Mouse (Mus musculus): ENCODE results near the gene Plekhh2. TPM values are rescaled to one million over a fixed set of nuclear protein-coding genes. Genes with fewer than 3 reads are reported as not detected.

Gene Plekhh2
- polyA plus RNA-seq, 2 experiments, result 0.22 to 0.37 TPM

- 64% methylated on average over 4 of the region's 4 CpGs for WGBS (ENCODE audit: insufficient replicate concordance)
- no peak for ATAC-seq (ENCODE audit: insufficient read depth)
These were observed 33.4 kb upstream of the Plekhh2 start for GRCm38 (mm10) chr17:84478276-84478675.

DNA sequence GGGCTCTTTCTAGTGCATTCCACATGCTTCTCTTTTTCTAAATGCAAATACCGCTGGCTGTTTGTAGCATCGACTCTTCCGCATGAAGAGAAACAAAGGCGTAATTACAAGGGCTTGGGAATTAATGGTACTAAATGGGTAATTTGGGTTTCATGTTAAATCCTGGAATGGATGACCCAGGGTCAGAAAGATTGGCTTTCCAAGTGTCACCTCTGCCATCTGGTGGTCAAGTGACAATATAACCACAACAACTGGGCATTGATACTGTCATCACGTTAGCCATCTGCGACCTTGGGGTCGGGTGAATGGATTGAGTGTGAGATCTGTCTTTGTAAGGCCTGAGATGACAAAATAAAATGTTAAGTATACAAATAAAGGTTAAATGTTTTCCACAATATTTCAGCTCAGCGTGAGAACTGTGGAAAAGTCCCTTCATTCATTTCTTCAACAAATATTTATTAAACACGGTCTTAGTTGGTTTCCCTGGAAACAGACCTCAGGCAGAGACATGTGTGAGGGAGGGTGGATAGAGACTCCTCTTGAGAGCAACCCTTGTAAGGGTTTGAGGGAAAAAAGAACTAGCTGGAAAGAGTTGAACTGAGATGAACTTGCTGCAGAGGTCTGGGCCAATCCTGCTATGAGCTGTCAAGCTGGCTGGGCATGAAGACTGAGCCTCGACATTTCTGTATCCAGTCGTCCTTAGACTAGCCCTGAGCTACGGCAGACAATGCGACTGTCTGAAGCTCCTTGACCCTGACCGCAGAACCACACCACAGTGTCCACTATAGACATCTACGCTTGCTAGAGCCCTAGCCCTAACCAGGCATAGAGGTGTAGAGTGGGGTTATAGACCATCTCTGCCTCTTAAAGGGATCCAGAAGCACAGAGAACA, 31.0 kb upstream of the Plekhh2 start:
- Histone ChIP-seq H3K4me3 (ENCODE audit: insufficient read depth in 1 of 2, low read depth in 2 of 2, low read length in 2 of 2) (no peak overlapping the region), H3K27ac (no peak overlapping the region), H3K27me3 (ENCODE audit: control insufficient read depth, insufficient read depth, low read length) (no peaks in the 10 kb centered on the region), H3K9me3 (ENCODE audit: control insufficient read depth, low read length) (no peaks in the 10 kb centered on the region), H3K9ac (replicated peaks) (no peak overlapping the region), H3K4me1 (replicated peaks; ENCODE audit: control insufficient read depth in 2 of 2, insufficient read depth in 2 of 2, low read length in 1 of 2) (no peaks in the 10 kb centered on the region), H3K36me3 (replicated peaks; ENCODE audit: control insufficient read depth, insufficient read depth, low read depth) (no peaks in the 10 kb centered on the region), H3K4me2 (ENCODE audit: low read depth) (no peak overlapping the region)
- peak; percentile 3 to 16 (median 4) for DNase-seq (ENCODE audit: low read depth in 3 of 3, low spot score in 3 of 3)
- WGBS (ENCODE audit: insufficient replicate concordance), result 48% methylated on average over 15 of the region's 15 CpGs
- TF ChIP-seq EP300 (IDR thresholded peaks at IDR 0.05; ENCODE audit: low read depth) (no peak), CTCF (IDR thresholded peaks at IDR 0.05; ENCODE audit: low read depth) (peak; percentile 60)
- no peak for ATAC-seq (ENCODE audit: insufficient read depth)

More at GRCm38 (mm10) chr17:84478276-84478675, 33.4 kb upstream of the Plekhh2 start:
- Histone ChIP-seq H3K9me3 (ENCODE audit: control insufficient read depth, low read length) (no peaks in the 10 kb centered on the region), H3K4me2 (ENCODE audit: low read depth) (no peak overlapping the region), H3K4me1 (replicated peaks; ENCODE audit: control insufficient read depth in 2 of 2, insufficient read depth in 2 of 2, low read length in 1 of 2) (no peaks in the 10 kb centered on the region), H3K4me3 (ENCODE audit: insufficient read depth in 1 of 2, low read depth in 2 of 2, low read length in 2 of 2) (no peak overlapping the region), H3K9ac (replicated peaks) (no peak overlapping the region), H3K36me3 (replicated peaks; ENCODE audit: control insufficient read depth, insufficient read depth, low read depth) (no peaks in the 10 kb centered on the region), H3K27me3 (ENCODE audit: control insufficient read depth, insufficient read depth, low read length) (no peaks in the 10 kb centered on the region), H3K27ac (no peak overlapping the region)
- DNase-seq (ENCODE audit: low read depth in 3 of 3, low spot score in 3 of 3), result no peak
- TF ChIP-seq CTCF (IDR thresholded peaks at IDR 0.05; ENCODE audit: low read depth) (no peak), EP300 (IDR thresholded peaks at IDR 0.05; ENCODE audit: low read depth) (no peak)

DNA sequence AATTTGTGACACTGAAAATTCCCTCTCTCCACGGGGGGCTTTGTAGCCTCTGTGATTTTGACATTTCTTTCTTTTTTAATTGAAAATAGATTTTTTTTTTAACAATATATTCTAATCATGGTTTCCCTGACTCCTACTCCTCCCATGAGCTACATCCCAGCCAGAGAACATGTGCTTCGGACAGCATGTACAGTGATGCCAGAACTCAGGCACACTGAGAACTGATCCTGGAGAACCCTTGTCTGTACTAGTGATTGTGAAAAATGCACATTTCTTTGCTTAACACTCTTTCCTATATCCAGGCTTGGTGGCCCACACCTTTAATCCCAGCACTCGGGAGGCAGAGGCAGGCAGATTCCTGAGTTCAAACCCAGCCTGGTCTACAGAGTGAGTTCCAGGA, 28.9 kb upstream of the Plekhh2 start:
- Histone ChIP-seq H3K4me1 (replicated peaks; ENCODE audit: control insufficient read depth in 2 of 2, insufficient read depth in 2 of 2, low read length in 1 of 2) (no peaks in the 10 kb centered on the region), H3K9me3 (ENCODE audit: control insufficient read depth, low read length) (no peaks in the 10 kb centered on the region), H3K27me3 (ENCODE audit: control insufficient read depth, insufficient read depth, low read length) (no peaks in the 10 kb centered on the region), H3K9ac (replicated peaks) (no peak overlapping the region), H3K4me3 (ENCODE audit: insufficient read depth in 1 of 2, low read depth in 2 of 2, low read length in 2 of 2) (no peak overlapping the region), H3K27ac (no peak overlapping the region), H3K4me2 (ENCODE audit: low read depth) (no peak overlapping the region), H3K36me3 (replicated peaks; ENCODE audit: control insufficient read depth, insufficient read depth, low read depth) (no peaks in the 10 kb centered on the region)
- no peak for DNase-seq (ENCODE audit: low read depth in 3 of 3, low spot score in 3 of 3)
- ATAC-seq (ENCODE audit: insufficient read depth), result no peak
- TF ChIP-seq CTCF (IDR thresholded peaks at IDR 0.05; ENCODE audit: low read depth), result no peak
- no peak for TF ChIP-seq EP300 (IDR thresholded peaks at IDR 0.05; ENCODE audit: low read depth)
- 61% methylated on average over 3 of the region's 3 CpGs for WGBS (ENCODE audit: insufficient replicate concordance)

GRCm38 (mm10) chr17:84483673-84484320, 27.9 kb upstream of the Plekhh2 start:
- TF ChIP-seq EP300 (IDR thresholded peaks at IDR 0.05; ENCODE audit: low read depth) (no peak), CTCF (IDR thresholded peaks at IDR 0.05; ENCODE audit: low read depth) (no peak)
- no peaks in the 10 kb centered on the region for H3K27me3 ChIP-seq (ENCODE audit: control insufficient read depth, insufficient read depth, low read length)
- no peak overlapping the region for H3K4me2 ChIP-seq (ENCODE audit: low read depth)
- no peak overlapping the region for H3K9ac ChIP-seq (replicated peaks)
- no peaks in the 10 kb centered on the region for H3K36me3 ChIP-seq (replicated peaks; ENCODE audit: control insufficient read depth, insufficient read depth, low read depth)
- H3K9me3 ChIP-seq (ENCODE audit: control insufficient read depth, low read length), result no peaks in the 10 kb centered on the region
- H3K27ac ChIP-seq, result no peak overlapping the region
- no peak overlapping the region for H3K4me3 ChIP-seq (ENCODE audit: insufficient read depth in 1 of 2, low read depth in 2 of 2, low read length in 2 of 2)
- DNase-seq (ENCODE audit: low read depth in 3 of 3, low spot score in 3 of 3) (no peak), ATAC-seq (ENCODE audit: insufficient read depth) (no peak)
- WGBS (ENCODE audit: insufficient replicate concordance), result 48% methylated on average over 6 of the region's 6 CpGs
- no peaks in the 10 kb centered on the region for H3K4me1 ChIP-seq (replicated peaks; ENCODE audit: control insufficient read depth in 2 of 2, insufficient read depth in 2 of 2, low read length in 1 of 2)

GRCm38 (mm10) chr17:84487415-84487814, 24.3 kb upstream of the Plekhh2 start:
- Histone ChIP-seq H3K9me3 (ENCODE audit: control insufficient read depth, low read length) (no peaks in the 10 kb centered on the region), H3K4me2 (ENCODE audit: low read depth) (no peak overlapping the region), H3K36me3 (replicated peaks; ENCODE audit: control insufficient read depth, insufficient read depth, low read depth) (no peaks in the 10 kb centered on the region), H3K27me3 (ENCODE audit: control insufficient read depth, insufficient read depth, low read length) (no peaks in the 10 kb centered on the region), H3K27ac (no peak overlapping the region), H3K9ac (replicated peaks) (no peak overlapping the region), H3K4me1 (replicated peaks; ENCODE audit: control insufficient read depth in 2 of 2, insufficient read depth in 2 of 2, low read length in 1 of 2) (no peaks in the 10 kb centered on the region), H3K4me3 (ENCODE audit: insufficient read depth in 1 of 2, low read depth in 2 of 2, low read length in 2 of 2) (no peak overlapping the region)
- TF ChIP-seq EP300 (IDR thresholded peaks at IDR 0.05; ENCODE audit: low read depth) (no peak), CTCF (IDR thresholded peaks at IDR 0.05; ENCODE audit: low read depth) (no peak)
- WGBS (ENCODE audit: insufficient replicate concordance), result 53% methylated on average over 2 of the region's 2 CpGs
- no peak for ATAC-seq (ENCODE audit: insufficient read depth)
- DNase-seq (ENCODE audit: low read depth in 3 of 3, low spot score in 3 of 3), result no peak

Data from liver, embryonic 14.5 days (tissue).